Mouse (Mus musculus) stomach, embryonic 15.5 days (tissue): Measurements from ENCODE around the gene Dmrtc1a. TPM values are rescaled to one million over a fixed set of nuclear protein-coding genes. Genes with fewer than 3 reads are reported as not detected.

Source experiments
- polyA plus RNA-seq: library from polyadenylated mRNA; unstranded; fragments of >200 nt; fragmentation: Nextera tagmentation; extraction: Ambion mirVana; gene quantifications from 2 replicates; pipeline ENCODE4 v1.2.1, GENCODE M21; 2015

Dmrtc1a gene
- polyA plus RNA-seq, 1 experiment from 2014 or later: 1.3 TPM

Other genes with a start within 250 kb of the Dmrtc1a start
- gene Gm3880, start 221.7 kb downstream of the Dmrtc1a start, polyA plus RNA-seq: not detected in 2 replicates
- gene Gm9112, start 201.1 kb downstream of the Dmrtc1a start, polyA plus RNA-seq: not detected in 2 replicates
- gene Dmrtc1b, start 200.8 kb downstream of the Dmrtc1a start, polyA plus RNA-seq: not detected in 2 replicates
- not detected in 2 replicates for gene Dmrtc1c1, start 105.7 kb downstream of the Dmrtc1a start, polyA plus RNA-seq
- not detected in 2 replicates for gene Dmrtc1c2, start 54.1 kb downstream of the Dmrtc1a start, polyA plus RNA-seq
- not detected in 2 replicates for gene 1700031F05Rik, start 40.7 kb downstream of the Dmrtc1a start, polyA plus RNA-seq
- not detected in 2 replicates for gene 1700011M02Rik, start 218 bp upstream of the Dmrtc1a start, polyA plus RNA-seq
- gene 1700018G05Rik, start 19.7 kb upstream of the Dmrtc1a start, polyA plus RNA-seq: not detected in 2 replicates